ENCODE assay signal across 15 mouse cellular contexts in genomic region chr1:155493799-155494198, GRCm38 (mm10).
"Had no signal": no experiment of that assay in that cellular context is flagged by ENCODE, and none has a peak within 500 bp of the region (broad histone marks: within the 10 kb centered on the region; RNA-seq: fewer than 3 reads in every experiment).

No protein-coding gene starts in this region.

- H3K36me3 ChIP-seq: limb, embryonic 10.5 days; liver, embryonic 15.5 days; midbrain, embryonic 13.5 days; neural tube, embryonic 15.5 days; stomach, embryonic 15.5 days had no signal

- DNase-seq: kidney, adult 8-10 months; kidney, postnatal 25 days; lung, adult 2 months; lung, postnatal 36 days; retina, postnatal 1 day; right cerebral cortex, postnatal 14 days; thymus, adult 2 months; thymus, postnatal 25 days had no signal

- ATAC-seq: lung, postnatal 0 days; midbrain, embryonic 13.5 days had no signal

- H3K9ac ChIP-seq: liver, embryonic 15.5 days; midbrain, embryonic 13.5 days; neural tube, embryonic 15.5 days; stomach, embryonic 15.5 days had no signal

- H3K9me3 ChIP-seq: limb, embryonic 10.5 days; liver, embryonic 15.5 days; midbrain, embryonic 13.5 days; neural tube, embryonic 15.5 days; stomach, embryonic 15.5 days had no signal

- H3K4me2 ChIP-seq: liver, embryonic 11.5 days; liver, embryonic 15.5 days; midbrain, embryonic 13.5 days; neural tube, embryonic 15.5 days; stomach, embryonic 15.5 days had no signal

- H3K27ac ChIP-seq: limb, embryonic 10.5 days; liver, embryonic 15.5 days; midbrain, embryonic 13.5 days; neural tube, embryonic 15.5 days; stomach, embryonic 15.5 days had no signal

- H3K27me3 ChIP-seq: liver, embryonic 15.5 days; midbrain, embryonic 13.5 days; neural tube, embryonic 15.5 days; stomach, embryonic 15.5 days had no signal

- H3K4me1 ChIP-seq: liver, embryonic 15.5 days; stomach, embryonic 15.5 days had no signal

- H3K4me3 ChIP-seq: limb, embryonic 10.5 days; liver, embryonic 15.5 days; midbrain, embryonic 13.5 days; neural tube, embryonic 15.5 days; stomach, embryonic 15.5 days had no signal
